Mouse (Mus musculus): ENCODE measurements around the gene Atoh8. TPM values are rescaled to one million over a fixed set of nuclear protein-coding genes. Genes with fewer than 3 reads are reported as not detected.
A peak's percentile ranks its signal among the peaks of the same experiment; 100 is the strongest.

The Atoh8 gene
- total RNA-seq, 2 experiments from 2014 or later, result 3.1 to 3.2 TPM

- DNase-seq, result peak in 1 of 2 experiments; percentile 38
These were observed 7.6 kb downstream of the Atoh8 start for GRCm38 (mm10) chr6:72227665-72228265.

GRCm38 (mm10) chr6:72227011-72227410, 8.4 kb downstream of the Atoh8 start:
- DNase-seq, result no peak

DNA sequence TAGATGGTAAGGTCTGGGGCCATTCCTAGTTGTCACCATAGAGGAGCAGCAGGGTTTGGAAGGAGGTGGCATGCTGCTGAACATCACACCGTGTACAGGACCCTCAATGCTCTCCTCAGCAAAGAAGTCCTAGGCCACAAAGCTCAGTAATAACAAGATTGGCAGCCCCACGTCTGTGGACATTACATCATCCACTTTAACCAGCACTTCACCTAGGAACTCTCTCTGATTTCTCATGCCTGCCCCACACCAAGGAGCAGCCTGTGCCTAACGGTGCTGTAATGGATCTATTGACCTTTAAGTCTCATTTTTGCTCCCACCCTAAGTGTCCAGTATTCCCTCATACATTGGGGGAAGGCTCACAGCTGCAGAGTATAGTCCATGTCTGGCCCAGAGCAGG, 9.7 kb downstream of the Atoh8 start:
- no peak for DNase-seq

DNA sequence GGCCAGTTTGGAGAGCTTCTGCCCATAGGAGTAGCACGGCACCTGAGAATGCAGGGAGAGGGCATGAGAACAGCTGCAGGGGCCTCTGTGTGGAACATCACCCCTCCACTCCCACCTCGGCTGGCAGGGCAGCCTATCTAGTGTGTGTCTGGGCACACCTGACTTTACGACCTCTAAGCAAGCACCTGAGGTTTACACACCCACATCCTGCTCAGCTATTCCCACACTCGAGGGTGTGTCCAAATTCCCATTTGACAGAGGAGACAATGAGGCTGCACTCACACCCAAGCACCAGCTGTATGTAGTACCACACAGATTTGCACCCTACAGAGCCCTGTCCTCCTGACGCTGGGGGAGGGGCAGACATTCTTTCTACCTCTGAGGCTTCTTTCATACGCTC, 11.5 kb downstream of the Atoh8 start:
- no peak for DNase-seq

DNA sequence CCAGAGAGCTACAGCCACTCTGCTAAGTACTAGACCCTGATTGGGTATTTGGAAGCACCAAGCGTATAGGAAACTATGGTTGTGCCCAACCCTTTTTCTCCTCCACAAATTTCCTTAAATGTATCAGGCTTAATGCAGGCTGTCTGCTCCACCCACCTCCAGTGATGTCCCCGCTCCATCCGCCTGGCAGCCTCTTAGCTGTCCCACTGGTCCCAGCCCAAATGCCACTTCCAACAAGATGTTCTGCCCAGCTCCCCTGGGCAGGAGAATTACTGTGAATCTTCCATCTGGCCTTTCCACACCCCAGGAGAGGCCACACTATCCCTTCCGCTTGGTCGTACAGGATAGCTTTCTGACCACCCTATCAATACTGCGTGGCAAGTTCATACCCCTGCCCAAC, 12.5 kb downstream of the Atoh8 start:
- no peak for DNase-seq

DNA sequence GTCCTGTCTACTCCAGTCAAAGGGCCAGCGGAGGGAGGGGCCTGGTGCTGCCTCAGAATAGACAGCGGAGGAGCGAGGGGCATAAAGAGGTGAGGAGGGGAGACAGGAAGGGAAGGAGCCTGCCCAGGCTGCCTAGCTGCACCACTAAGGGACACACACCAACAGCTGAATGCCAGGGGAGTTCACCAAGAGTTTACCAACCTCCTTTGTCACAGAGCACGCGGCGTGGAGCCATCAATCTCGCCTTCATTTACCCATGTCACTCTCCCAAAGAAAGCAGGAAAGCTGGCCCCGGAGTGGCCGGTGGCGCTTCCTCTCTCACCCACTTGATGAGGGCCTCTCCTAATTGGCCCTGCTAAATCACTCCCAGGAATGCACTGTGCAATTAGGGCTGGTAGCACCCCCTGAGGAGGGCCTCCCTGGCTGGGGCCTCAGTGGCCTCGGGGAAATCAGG, 13.1 kb downstream of the Atoh8 start:
- no peak for DNase-seq

GRCm38 (mm10) chr6:72221271-72221670, 14.1 kb downstream of the Atoh8 start:
- DNase-seq, result no peak

DNA sequence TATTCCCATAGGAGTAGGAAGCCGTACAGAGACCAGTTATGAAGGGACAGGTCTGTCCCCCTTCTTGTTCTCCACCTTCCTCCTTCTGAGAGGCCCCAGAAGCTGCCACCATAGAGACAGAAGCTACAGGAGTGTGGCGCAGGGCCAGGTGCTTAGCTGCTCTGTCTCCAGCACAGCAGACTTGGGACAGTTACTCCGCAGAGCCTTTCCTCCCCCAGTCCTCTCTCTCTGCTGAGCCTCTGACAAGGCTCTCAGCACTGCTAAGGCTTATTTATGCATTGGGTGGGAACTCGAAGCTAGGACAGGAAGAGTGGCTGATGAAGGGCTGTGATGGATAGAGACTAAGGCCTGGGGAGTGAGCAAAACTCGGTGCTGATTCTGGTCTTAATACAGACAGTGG, 15.8 kb downstream of the Atoh8 start:
- no peak for DNase-seq

DNA sequence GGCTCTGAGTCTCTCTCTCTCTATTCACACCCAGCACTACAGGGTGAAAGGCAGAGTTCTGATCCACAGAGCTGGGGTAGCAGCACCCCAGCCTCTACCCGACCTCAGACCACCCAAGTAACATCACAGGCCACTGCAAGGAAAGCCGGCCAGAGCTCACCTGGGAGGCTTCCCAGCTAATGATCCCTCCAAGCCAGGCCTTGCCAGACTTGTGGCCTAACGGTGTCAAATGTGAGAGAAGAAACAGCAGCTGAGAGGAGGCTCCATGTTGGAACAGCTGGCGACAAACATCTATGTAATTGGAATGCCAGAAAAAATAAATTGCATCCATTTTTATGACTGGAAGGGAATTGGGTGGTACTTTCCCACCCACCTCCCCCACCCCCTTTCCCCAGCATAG, 17.1 kb downstream of the Atoh8 start:
- DNase-seq, result no peak

GRCm38 (mm10) chr6:72217415-72217784, 18.0 kb downstream of the Atoh8 start:
- DNase-seq, result no peak

DNA sequence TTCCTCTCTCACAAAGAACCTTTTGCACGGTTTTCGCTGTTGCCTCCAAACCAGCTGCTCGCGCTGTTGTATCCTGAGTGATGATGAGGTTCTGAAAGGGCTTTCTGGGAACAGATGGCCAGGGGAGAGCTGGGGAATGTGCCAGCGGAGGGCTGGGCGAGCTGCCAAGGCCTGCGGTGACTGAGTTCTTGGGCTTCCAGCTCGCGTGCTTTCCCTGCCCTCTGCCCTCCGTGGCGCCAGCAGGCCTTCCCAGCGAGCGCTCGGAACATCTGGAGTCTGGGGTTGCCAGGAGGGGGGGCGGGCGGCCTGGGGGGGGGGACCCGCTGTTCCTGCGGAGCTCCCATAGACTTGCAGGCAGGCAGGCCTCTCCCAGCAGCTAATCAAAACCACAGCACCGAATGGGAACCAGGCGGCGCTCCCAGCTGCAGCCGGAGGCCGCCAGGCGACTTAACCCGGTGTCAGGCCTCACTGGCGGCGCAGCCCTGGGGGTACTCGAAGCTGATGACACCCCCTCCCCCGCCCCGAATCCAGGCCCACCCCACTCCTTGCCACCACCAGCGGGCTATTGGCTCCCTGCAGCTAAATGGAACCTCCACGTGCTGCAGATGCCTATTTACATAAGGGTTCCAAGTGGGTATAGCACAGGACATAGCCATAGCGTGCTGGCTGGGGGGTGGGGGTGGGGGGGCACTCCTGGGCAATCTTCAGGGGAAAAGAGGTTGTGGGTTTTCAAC, 18.5 kb downstream of the Atoh8 start:
- peak; percentile 99 for DNase-seq

DNA sequence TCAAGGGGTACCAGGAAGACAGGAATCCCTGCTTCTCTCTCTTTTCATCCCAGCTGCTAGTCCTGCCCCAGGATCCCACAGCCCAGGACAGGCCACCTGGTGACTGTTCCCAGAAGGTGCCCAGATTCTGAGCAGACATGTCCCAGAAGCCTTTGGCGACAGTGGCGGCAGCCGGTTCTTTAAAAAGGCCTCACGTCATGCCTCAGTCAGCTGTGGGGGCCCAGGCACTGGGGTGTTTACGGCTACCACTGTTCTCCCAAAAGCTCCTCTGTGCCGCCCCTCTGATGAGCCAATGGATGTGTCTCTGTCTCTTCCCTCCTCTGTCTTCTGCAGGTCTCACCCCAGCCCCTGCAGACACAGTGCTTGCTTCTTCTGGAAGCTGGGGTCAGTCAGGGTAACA, 19.8 kb downstream of the Atoh8 start:
- DNase-seq, result no peak

GRCm38 (mm10) chr6:72211360-72211759, 24.0 kb downstream of the Atoh8 start:
- no peak for DNase-seq

DNA sequence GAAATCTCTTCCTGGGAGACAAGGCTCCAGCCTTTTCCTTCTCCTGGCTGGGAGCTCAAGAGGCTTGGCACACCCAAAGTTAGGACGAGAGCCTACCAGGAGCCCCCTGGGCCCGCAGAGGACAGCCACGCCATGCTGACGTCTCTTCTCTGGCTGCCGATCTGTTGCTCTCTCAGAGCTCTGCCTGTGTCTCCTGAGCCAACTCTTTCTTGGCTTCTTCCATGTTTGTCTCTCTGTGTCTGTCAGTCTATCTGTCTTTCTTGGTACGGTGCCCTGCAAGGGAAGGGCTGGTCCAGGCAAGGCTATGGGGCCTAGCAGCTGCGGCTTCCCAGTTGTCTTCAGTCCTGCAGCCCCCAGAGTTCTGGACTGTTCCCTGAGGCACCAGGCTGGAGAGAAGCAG, 24.6 kb downstream of the Atoh8 start:
- DNase-seq, result no peak

GRCm38 (mm10) chr6:72209738-72210137, 25.6 kb downstream of the Atoh8 start:
- DNase-seq, result no peak

DNA sequence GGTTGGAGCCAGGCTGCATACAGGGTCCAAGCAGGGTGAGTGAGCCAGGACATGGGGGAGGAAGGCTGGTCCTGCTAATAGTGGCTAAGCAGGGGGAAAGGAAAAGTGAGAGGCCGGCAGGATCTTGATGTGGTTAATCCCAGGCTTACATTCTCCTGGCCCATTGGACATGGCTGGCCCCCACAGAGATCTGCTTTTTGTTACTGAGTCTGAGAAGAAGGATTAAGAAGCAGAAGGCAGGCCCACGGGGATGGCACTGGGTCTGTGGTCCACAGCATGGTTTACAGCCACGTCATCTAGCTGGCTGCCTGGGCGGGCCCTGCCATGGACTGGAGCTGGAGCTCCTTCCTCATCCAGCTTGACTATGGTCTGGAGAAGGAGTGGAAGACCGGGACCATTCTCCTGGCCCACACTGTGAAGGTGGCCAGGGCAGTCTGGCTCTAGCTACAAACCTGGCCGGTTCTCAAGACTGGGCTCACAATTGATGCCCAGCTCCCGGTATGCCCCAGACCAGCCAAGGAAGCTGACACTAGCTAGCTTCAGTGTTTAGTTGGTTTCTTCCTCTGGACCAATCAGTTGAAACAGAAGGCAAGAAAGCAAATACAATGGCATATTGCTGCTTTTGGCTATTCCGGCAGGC, 26.9 kb downstream of the Atoh8 start:
- DNase-seq, result no peak

DNA sequence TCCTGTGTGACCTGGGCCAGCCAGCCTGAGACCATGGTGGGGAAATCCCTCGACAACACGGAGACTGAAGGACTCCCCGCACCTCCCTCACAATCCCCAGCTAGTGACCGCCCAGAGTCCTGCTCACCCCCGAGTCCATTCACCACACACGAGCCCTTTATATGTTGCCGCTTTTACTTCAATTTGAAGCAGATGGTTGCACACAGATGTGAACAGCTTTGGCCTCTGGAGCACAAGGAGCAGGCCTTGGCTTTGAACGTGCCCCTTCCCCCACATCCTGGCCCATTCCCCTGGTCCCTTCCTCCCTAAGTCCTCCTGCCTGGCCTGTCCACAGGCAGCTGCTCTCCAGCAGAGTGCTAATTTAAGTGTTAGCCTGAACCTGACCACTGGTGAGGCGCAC, 29.4 kb downstream of the Atoh8 start:
- DNase-seq, result no peak

GRCm38 (mm10) chr6:72204858-72205257, 30.5 kb downstream of the Atoh8 start:
- no peak for DNase-seq

GRCm38 (mm10) chr6:72203279-72203678, 32.1 kb downstream of the Atoh8 start:
- peak; percentile 37 to 53 for DNase-seq

GRCm38 (mm10) chr6:72202732-72203131, 32.6 kb downstream of the Atoh8 start:
- no peak for DNase-seq

- peak; percentile 43 to 45 for DNase-seq
These were observed 34.7 kb downstream of the Atoh8 start for GRCm38 (mm10) chr6:72200595-72201256.

DNA sequence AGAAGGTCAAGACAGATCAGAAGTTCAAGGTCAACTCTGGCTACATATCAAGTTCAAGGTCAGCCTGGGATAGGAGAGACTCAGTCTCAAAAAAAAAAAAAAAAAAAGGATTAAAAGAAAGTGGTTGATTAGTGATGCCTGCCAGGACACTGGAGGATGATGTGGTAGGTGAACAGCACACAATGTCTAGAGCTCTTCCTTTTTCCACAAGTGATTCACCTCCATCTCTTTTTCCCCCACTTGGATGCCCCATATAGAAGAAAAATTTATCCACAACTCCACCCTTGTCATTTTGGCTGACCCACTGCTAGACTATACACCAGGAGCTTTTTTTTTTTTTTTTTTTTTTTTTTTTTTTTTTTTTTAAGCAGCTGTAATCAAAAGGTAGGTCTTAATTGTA, 37.9 kb downstream of the Atoh8 start:
- DNase-seq, result no peak

DNA sequence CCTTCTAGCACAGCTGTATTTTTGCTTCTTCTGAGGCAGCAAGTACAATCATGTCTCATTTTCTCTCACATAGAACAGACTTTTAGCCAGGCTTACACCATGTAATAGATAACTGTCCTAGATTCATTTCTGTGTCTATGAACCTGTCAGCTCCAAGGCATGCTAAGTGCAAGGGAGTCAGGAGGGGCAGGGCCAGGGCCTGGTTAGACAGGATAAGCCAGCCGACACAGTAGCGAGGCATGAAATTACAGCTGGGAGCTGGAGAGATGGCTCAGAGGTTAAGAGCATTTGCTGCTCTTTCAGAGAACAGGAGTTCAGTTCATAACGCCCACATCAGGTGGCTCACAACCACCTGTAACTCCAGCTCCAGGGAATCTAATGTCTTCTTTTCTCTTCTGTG, 38.7 kb downstream of the Atoh8 start:
- no peak for DNase-seq

Measured in adrenal gland, postnatal 36 days (tissue).